10 mouse cellular contexts compared by ENCODE assay signal in the genomic region with DNA sequence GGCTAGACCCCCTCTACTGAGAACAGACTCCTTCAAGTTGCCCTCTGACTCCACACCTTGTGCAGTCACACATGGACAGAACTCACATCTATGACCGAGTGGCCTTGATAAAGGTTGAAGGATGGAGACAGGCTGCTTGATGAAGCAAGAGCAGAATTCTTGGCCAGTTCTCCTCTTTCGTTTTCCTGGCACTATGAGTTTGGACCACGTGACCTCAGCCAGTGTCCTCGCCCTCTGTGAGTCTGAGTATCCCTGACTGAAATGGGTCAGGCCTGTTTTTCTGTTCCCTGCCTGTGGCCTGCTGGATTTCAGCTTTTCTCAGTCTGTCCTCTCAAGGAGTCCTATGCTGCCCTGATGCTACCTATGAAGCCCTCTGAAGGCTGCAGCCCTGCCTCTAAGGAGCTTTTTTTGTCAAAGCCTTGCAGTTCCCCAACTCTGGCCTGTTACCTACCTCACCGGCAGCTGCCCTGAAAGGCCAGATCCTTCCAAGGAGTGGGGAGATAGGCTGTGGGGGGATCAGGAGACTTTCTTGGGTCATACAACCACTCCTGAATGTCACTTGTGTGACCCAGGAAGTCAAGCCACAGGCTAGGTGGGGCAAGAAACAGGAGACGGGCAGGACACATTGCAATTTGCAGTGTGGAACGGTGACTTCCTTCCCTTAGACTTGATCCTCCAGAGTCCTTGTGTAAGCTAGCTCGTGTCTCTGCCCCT. TPM values are rescaled to one million over a fixed set of nuclear protein-coding genes. Genes with fewer than 3 reads are reported as not detected.
DNase-seq lines count a peak whose midpoint lies in the region; ATAC-seq and TF ChIP-seq lines count a peak whose summit lies in the region.
"Had no signal": no experiment of that assay in that cellular context is flagged by ENCODE, and none has a peak within 500 bp of the region (broad histone marks: within the 10 kb centered on the region; RNA-seq: fewer than 3 reads in every experiment).

No protein-coding gene starts in this region.

- no peaks in the 10 kb centered on the region for H3K4me1 ChIP-seq in midbrain, embryonic 14.5 days (ENCODE audit: control insufficient read depth, insufficient read depth, low read length)

- WGBS in midbrain, embryonic 14.5 days = 84% methylated on average over 8 of the region's 8 CpGs

- peak; percentile 82 for DNase-seq in gastrocnemius, adult 2 months
- no peak for DNase-seq in gastrocnemius, postnatal 10 days
- DNase-seq in urinary bladder, postnatal 14 days (ENCODE audit: low spot score) = peak; percentile 62
- no peak for DNase-seq in urinary bladder, postnatal 10 days (ENCODE audit: low spot score)
- DNase-seq in kidney, postnatal 25 days = peak; percentile 80 to 87
- no peak for DNase-seq in cerebellum, adult 11-12 months
- no peak for DNase-seq in midbrain, embryonic 14.5 days
- no peak for DNase-seq in thymus, postnatal 0 days (ENCODE audit: low spot score)

- H3K9me3 ChIP-seq in midbrain, embryonic 14.5 days (ENCODE audit: control insufficient read depth, low read length) = no peaks in the 10 kb centered on the region
- H3K9me3 ChIP-seq: limb, embryonic 15.5 days had no signal

- intact Hi-C loops in gastrocnemius, adult 2 months (cut with DNase I) = loop anchor here (10.0 kb wide), 1 partner anchor 231 kb away; no protein-coding TSS in a partner anchor

- ATAC-seq in midbrain, embryonic 14.5 days (ENCODE audit: low FRiP score, low TSS enrichment) = no peak

- H3K9ac ChIP-seq in midbrain, embryonic 14.5 days (replicated peaks; ENCODE audit: low read length) = no peak overlapping the region
- H3K9ac ChIP-seq: limb, embryonic 15.5 days had no signal

- no peak overlapping the region for H3K4me2 ChIP-seq in midbrain, embryonic 14.5 days (ENCODE audit: low read length)
- H3K4me2 ChIP-seq: limb, embryonic 15.5 days had no signal

- H3K4me3 ChIP-seq in gastrocnemius, adult 2 months = no peak overlapping the region
- H3K4me3 ChIP-seq in midbrain, embryonic 14.5 days (replicated peaks; ENCODE audit: low read depth, low read length) = no peak overlapping the region
- H3K4me3 ChIP-seq: limb, embryonic 15.5 days had no signal

- H3K27me3 ChIP-seq in midbrain, embryonic 14.5 days (ENCODE audit: control insufficient read depth, insufficient read depth, low read length) = no peaks in the 10 kb centered on the region

- no peak for TF ChIP-seq CTCF in gastrocnemius, adult 2 months (IDR thresholded peaks at IDR 0.05)

- no peaks in the 10 kb centered on the region for H3K36me3 ChIP-seq in midbrain, embryonic 14.5 days (ENCODE audit: control insufficient read depth, insufficient read depth, low read length)
- H3K36me3 ChIP-seq: limb, embryonic 15.5 days had no signal

- H3K27ac ChIP-seq in gastrocnemius, adult 2 months = peak overlapping the region; percentile 89
- H3K27ac ChIP-seq in midbrain, embryonic 14.5 days (replicated peaks; ENCODE audit: low read depth, low read length) = no peak overlapping the region
- H3K27ac ChIP-seq: limb, embryonic 15.5 days had no signal

RNA-seq across cellular contexts. Expression of a gene that starts 3.6 kb away (rescaled TPM):
- 1 to 10 TPM; 2.2 to 2.4 TPM for total RNA-seq in gastrocnemius, adult 2 months (2021)
- 1 to 10 TPM; 3.7 to 5.2 TPM for total RNA-seq in gastrocnemius, postnatal 10 days (2021)
- polyA plus RNA-seq in midbrain, embryonic 14.5 days (2014; fragmentation: Nextera tagmentation; extraction: Ambion mirVana) = 1.7 and 2.2 TPM in 2 replicates
- polyA plus RNA-seq in thymus, postnatal 0 days (2015; fragmentation: Nextera tagmentation; extraction: Ambion mirVana) = 2.1 and 2.2 TPM in 2 replicates

RNA-seq across cellular contexts. Expression of a gene that starts 14.3 kb away (rescaled TPM):
- 10 to 100 TPM; 40.7 to 42.5 TPM for total RNA-seq in gastrocnemius, adult 2 months (2021)
- 10 to 100 TPM; 51.3 to 68.7 TPM for total RNA-seq in gastrocnemius, postnatal 10 days (2021)
- 9.6 and 13.9 TPM in 2 replicates for polyA plus RNA-seq in midbrain, embryonic 14.5 days (2014; fragmentation: Nextera tagmentation; extraction: Ambion mirVana)
- 0.74 and 0.91 TPM in 2 replicates for polyA plus RNA-seq in thymus, postnatal 0 days (2015; fragmentation: Nextera tagmentation; extraction: Ambion mirVana)
- total RNA-seq: monocyte, adult 5-6 weeks had no signal

Comparison
In these comparisons a context has a peak if more than half of its experiments do, and no peak if none do; other contexts are left out.
1. DNase-seq: peak in gastrocnemius, adult 2 months (single experiment), urinary bladder, postnatal 14 days (single experiment) and kidney, postnatal 25 days (2 of 2); none in gastrocnemius, postnatal 10 days (single experiment), urinary bladder, postnatal 10 days (single experiment), cerebellum, adult 11-12 months (single experiment), midbrain, embryonic 14.5 days (single experiment) and thymus, postnatal 0 days (single experiment).